Mouse (Mus musculus) forebrain, postnatal 0 days (tissue): Measurements from ENCODE around the gene Fkbp11. TPM values are rescaled to one million over a fixed set of nuclear protein-coding genes. Genes with fewer than 3 reads are reported as not detected.
"Not testable (repeated sequence)": the region's sequence is repeated elsewhere in the genome, so short reads cannot be mapped to it uniquely, and the experiment has no call there.

Source experiments
- ATAC-seq: fragments of 200-750 bp; cut with Nextera tagmentation; 2 replicates; pipeline ENCODE4 v1.8.0; 2017; ENCODE audit warnings: mild to moderate bottlenecking, moderate library complexity
- DNase-seq: peaks from one replicate; pipeline ENCODE4 v3.0.0-alpha.2; 2015
- H3K27ac ChIP-seq: fragments of 300-500 bp; sonication (generic); 2 replicates; pipeline ENCODE4 v1.5.1; 2014; ENCODE audit warnings: low read depth, mild to moderate bottlenecking, antibody characterized with exemption, low read length, moderate library complexity, mixed read lengths
- H3K27me3 ChIP-seq: fragments of 300-500 bp; sonication (generic); 2 replicates; pipeline ENCODE4 v1.6.1; 2014; ENCODE audit warnings: mild to moderate bottlenecking, low read length, mixed read lengths; ENCODE audit not compliant: insufficient read depth
- H3K36me3 ChIP-seq: fragments of 300-500 bp; sonication (generic); 2 replicates; pipeline ENCODE4 v1.6.1; 2014; ENCODE audit warnings: mild to moderate bottlenecking, moderate library complexity; ENCODE audit not compliant: insufficient read depth
- H3K4me1 ChIP-seq: fragments of 300-500 bp; sonication (generic); 2 replicates; pipeline ENCODE4 v1.6.1; 2014; ENCODE audit warnings: antibody characterized with exemption; ENCODE audit not compliant: insufficient read depth
- H3K4me2 ChIP-seq: fragments of 300-500 bp; sonication (generic); 2 replicates; pipeline ENCODE4 v1.6.1; 2014; ENCODE audit warnings: low read depth, mild to moderate bottlenecking, moderate library complexity
- H3K4me3 ChIP-seq: fragments of 300-500 bp; sonication (generic); 2 replicates; pipeline ENCODE4 v1.5.1; 2014; ENCODE audit warnings: low read depth, low read length, mixed read lengths
- H3K9ac ChIP-seq: fragments of 300-500 bp; sonication (generic); 2 replicates; pipeline ENCODE4 v1.6.1; 2014; ENCODE audit warnings: mild to moderate bottlenecking
- H3K9me3 ChIP-seq: fragments of 300-500 bp; sonication (generic); 2 replicates; pipeline ENCODE4 v1.6.1; 2016; ENCODE audit warnings: low read length
- CTCF ChIP-seq: sonication (generic); IDR thresholded peaks from 2 replicates; pipeline ENCODE4 v1.5.1; 2016; ENCODE audit warnings: antibody characterized with exemption, control low read depth, low read depth
- WGBS: fragments of 180-500 bp; shearing (Covaris S2); extraction: QIAGEN DNeasy Blood & Tissue Kit; methylation state at CpG from one replicate; pipeline ENCODE4 v1.1.7; 2014; 5-methylcytosine and 5-hydroxymethylcytosine counted together
- polyA plus RNA-seq: library from polyadenylated mRNA; unstranded; fragments of >200 nt; fragmentation: Nextera tagmentation; extraction: Ambion mirVana; gene quantifications from 2 replicates; pipeline ENCODE4 v1.2.1, GENCODE M21; 2015
- total RNA-seq: library from RNA; depleted of rRNA; stranded (reverse); fragments of >200 nt; gene quantifications from 2 replicates; pipeline ENCODE4 v1.2.3, GENCODE M21; 2014

Gene Fkbp11
- total and polyA plus RNA-seq, 2 experiments from 2014 or later: 0.90 to 5.2 TPM

DNA sequence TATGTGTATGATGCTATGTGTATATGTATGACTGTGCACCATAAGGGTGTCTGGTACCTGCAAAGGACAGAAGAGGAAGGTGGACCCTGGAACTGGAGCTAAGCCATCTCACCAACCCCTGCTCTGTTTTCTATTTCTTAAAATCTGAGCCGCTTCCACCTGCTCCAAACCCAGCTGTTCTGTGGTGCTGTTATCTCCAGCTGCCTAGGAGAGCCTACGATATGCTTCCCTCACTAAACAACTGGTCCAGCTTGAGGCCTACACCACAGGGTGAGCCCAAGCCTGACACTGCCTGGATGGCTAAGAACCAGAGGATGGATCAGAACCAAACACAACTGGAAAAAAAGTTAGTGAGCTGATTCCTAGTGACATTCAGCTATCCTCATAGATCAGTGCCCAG is 26.1 kb upstream of the Fkbp11 start:
- no peaks in the 10 kb centered on the region for H3K27me3 ChIP-seq
- H3K4me2 ChIP-seq: no peak overlapping the region
- H3K36me3 ChIP-seq: peaks cover 9% of the 10 kb centered on the region; the same call in 1 of the 2 replicates
- DNase-seq: no peak
- no peak for ATAC-seq
- H3K9me3 ChIP-seq: no peaks in the 10 kb centered on the region
- 93% methylated on average over 2 of the region's 2 CpGs for WGBS
- no peak overlapping the region for H3K4me3 ChIP-seq
- H3K27ac ChIP-seq: no peak overlapping the region
- no peaks in the 10 kb centered on the region for H3K4me1 ChIP-seq
- TF ChIP-seq CTCF: no peak
- H3K9ac ChIP-seq: no peak overlapping the region

DNA sequence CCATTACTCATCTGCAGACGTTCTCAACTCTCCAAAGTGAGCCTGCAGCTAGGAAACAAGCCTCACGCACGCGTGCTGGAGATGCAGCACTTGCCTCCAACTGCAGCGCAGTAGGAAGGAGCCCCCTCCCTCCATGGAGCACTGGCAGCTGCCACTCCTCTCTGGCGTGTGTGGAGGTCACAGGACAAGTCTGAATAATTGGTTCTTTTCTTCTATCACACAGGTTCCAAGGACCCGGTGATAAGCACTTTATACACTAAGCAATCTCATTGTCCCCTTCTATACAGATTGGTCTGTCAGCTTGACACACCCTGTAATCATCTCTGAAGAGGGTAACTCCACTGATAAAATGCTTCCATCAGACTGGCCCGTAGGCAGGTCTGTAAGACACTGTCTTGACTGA is 25.0 kb upstream of the Fkbp11 start:
- DNase-seq: no peak
- WGBS: 57% methylated on average over 8 of the region's 8 CpGs
- Histone ChIP-seq H3K4me1 (no peaks in the 10 kb centered on the region), H3K9me3 (no peaks in the 10 kb centered on the region), H3K4me3 (no peak overlapping the region), H3K36me3 (0 out of 2 replicates have a peak, but pooled peaks cover 3% of the 10 kb centered on the region), H3K27me3 (no peaks in the 10 kb centered on the region), H3K4me2 (no peak overlapping the region), H3K9ac (no peak overlapping the region), H3K27ac (no peak overlapping the region)
- TF ChIP-seq CTCF: no peak
- no peak for ATAC-seq

DNA sequence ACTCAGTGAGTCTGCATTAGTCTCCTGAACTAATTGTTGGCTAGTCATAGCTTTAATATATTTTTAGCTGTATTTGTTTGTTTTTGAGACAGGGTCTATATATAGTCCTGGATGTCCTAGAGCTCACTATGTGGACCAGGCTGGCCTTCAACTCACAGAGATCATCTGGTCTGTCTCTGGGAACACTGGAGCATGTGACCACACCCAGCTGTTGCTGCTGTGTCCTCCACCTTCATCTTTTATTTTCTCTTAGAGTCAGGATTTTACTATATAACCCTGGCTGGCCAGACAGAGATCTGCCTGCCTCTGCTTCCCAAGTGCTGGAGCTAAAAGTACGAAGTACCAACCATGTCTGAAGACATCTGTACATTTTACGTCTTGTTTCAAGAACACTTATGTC is 21.1 kb upstream of the Fkbp11 start:
- WGBS: 88% methylated on average over 2 of the region's 2 CpGs
- Histone ChIP-seq H3K4me3 (no peak overlapping the region), H3K4me2 (no peak overlapping the region), H3K4me1 (no peaks in the 10 kb centered on the region), H3K27me3 (no peaks in the 10 kb centered on the region), H3K9me3 (no peaks in the 10 kb centered on the region), H3K36me3 (peaks cover 7% of the 10 kb centered on the region), H3K9ac (no peak overlapping the region), H3K27ac (no peak overlapping the region)
- TF ChIP-seq CTCF: no peak
- no peak for DNase-seq
- no peak for ATAC-seq

DNA sequence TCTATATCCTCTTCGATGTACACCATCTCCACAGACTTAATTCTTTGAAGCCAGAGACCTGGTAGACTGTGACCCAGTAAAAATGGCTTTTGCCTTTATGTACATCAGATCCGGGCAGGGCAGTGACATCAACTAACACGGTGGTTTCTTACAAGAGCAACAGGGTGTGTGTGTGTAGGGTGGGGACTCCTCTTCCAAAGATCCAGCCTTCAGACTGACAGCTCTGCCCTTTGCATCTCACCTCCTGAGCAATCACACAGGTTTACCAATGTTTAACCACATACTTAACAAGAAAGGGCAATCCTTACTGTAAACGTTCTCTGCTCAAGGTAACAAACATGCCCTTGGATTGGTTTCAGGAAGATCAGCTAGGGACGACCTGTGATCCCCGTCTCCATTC is 19.3 kb upstream of the Fkbp11 start:
- 87% methylated on average over 6 of the region's 6 CpGs for WGBS
- Histone ChIP-seq H3K4me3 (no peak overlapping the region), H3K9ac (no peak overlapping the region), H3K27ac (no peak overlapping the region), H3K4me1 (no peaks in the 10 kb centered on the region), H3K9me3 (no peaks in the 10 kb centered on the region), H3K4me2 (no peak overlapping the region), H3K36me3 (peaks cover 13% of the 10 kb centered on the region), H3K27me3 (no peaks in the 10 kb centered on the region)
- TF ChIP-seq CTCF: no peak
- DNase-seq: no peak
- no peak for ATAC-seq

DNA sequence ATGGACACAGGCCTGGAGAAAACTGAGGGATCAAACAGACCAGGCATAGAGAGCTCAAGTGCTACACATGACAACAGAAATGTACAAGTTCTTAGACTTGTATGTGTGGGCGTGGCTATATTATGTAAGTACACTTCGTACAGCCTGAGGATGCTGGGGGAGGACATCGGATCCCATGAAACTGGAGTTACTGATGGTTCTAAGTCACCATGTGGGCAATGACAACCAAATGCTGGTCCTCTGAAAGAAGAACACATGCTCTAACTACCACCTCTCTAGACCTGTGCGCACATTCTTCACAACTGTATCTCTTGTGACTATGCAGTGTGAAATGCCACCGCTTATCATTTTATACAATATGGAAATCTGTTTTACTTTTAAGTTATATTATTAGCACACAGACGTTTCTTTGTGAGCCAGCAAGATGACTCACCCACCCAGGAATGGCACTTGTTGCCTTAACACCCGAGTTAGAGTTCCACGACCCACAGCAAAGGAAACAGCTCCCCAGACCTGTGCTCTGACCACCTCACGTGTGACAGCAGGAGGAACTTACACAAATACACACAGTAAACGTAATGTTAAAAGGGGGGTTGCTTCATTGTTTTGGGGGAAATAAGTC is 18.5 kb upstream of the Fkbp11 start:
- Histone ChIP-seq H3K4me2 (no peak overlapping the region), H3K36me3 (peaks cover 13% of the 10 kb centered on the region), H3K27ac (no peak overlapping the region), H3K4me1 (no peaks in the 10 kb centered on the region), H3K4me3 (no peak overlapping the region), H3K9me3 (no peaks in the 10 kb centered on the region), H3K9ac (no peak overlapping the region), H3K27me3 (no peaks in the 10 kb centered on the region)
- ATAC-seq (no peak), DNase-seq (no peak)
- WGBS: 85% methylated on average over 10 of the region's 10 CpGs
- TF ChIP-seq CTCF: no peak

DNA sequence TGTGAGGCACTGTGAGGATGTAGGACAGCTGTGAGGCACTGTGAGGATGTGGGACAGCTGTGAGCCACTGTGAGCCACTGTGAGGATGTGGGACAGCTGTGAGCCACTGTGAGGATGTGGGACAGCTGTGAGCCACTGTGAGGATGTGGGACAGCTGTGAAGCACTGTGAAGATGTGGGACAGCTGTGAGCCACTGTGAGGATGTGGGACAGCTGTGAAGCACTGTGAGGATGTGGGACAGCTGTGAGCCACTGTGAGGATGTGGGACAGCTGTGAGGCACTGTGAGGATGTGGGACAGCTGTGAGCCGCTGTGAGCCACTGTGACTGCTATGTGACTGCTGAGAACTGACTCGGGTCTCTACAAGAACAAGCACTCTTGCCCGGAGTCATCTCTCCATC is 15.9 kb upstream of the Fkbp11 start:
- not testable (repeated sequence) for ATAC-seq, H3K27ac ChIP-seq, H3K4me3 ChIP-seq, H3K4me1 ChIP-seq, DNase-seq, H3K9me3 ChIP-seq, H3K27me3 ChIP-seq, H3K4me2 ChIP-seq, H3K9ac ChIP-seq
- WGBS: 95% methylated on average over 3 of the region's 3 CpGs
- H3K36me3 ChIP-seq: peaks cover 38% of the 10 kb centered on the region

DNA sequence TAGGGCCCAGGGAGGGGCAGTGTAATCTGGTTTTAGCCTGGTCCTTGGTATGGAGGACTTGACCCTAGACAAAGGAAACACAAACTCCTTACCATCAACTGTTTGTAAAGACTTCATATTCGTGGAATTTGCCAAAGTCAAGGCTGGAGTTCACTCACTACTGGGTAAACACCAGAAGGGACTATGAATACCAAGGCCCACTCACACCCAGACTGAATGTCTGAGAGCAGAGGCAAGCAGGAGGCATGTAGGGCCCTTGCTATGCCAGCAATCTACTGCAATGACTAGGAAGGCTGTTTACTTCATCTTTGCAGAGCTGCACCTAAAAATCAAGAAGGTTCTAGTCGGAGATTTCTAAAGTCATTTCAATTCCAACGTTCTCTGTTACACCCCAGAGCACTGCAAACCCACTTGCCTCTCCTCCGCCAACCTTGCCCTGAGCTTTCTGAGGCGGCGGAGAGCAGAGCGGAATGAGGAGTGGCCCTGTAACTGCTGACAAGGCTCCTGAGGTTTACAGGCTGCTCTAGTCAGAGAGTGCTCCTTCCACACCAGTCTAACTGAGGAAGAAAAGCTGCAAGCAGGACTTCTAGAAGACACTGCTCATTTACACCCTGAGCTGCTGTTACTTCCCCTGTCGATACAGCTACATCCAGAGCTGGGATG is 14.9 kb upstream of the Fkbp11 start:
- no peaks in the 10 kb centered on the region for H3K9me3 ChIP-seq
- ATAC-seq: no peak
- 83% methylated on average over 8 of the region's 8 CpGs for WGBS

More for the DNA sequence above, 14.9 kb upstream of the Fkbp11 start:
- no peak overlapping the region for H3K4me2 ChIP-seq
- no peaks in the 10 kb centered on the region for H3K27me3 ChIP-seq
- TF ChIP-seq CTCF: no peak
- no peak overlapping the region for H3K4me3 ChIP-seq
- no peak for DNase-seq
- H3K9ac ChIP-seq: no peak overlapping the region
- no peaks in the 10 kb centered on the region for H3K4me1 ChIP-seq
- H3K36me3 ChIP-seq: peaks cover 43% of the 10 kb centered on the region
- H3K27ac ChIP-seq: no peak overlapping the region
